Mouse (Mus musculus): ENCODE results near the gene Wnt4.

DNA sequence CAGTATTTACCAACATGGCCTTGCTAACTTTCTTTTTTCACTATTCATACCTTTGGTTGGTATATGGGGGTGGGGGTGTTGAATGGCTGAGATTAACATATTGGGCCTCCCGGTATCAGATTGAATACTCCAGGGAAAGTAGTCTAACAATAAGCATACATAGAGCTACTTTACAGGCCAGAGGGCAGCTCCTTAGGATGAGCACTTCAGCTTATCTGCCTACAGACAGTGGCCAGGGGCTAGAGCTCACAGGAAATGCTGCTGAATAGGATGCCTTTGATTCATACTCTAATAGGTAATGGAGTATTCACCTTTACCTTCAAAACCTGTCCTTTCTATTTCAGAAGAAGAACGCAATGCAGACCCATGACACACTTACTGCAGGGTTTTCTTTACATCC is 37.8 kb downstream of the Wnt4 start:
- TF ChIP-seq CTCF (IDR thresholded peaks at IDR 0.05; ENCODE audit: insufficient read depth, low read length) (no peak), POLR2A (IDR thresholded peaks at IDR 0.05; ENCODE audit: borderline replicate concordance, extremely low read depth, low read depth, low read length) (no peak)
